Mouse (Mus musculus) forebrain, postnatal 0 days (tissue): ENCODE data around the gene Sbf2. TPM values are rescaled to one million over a fixed set of nuclear protein-coding genes. Genes with fewer than 3 reads are reported as not detected.

Experiments used
- ATAC-seq: fragments of 200-750 bp; cut with Nextera tagmentation; 2 replicates; pipeline ENCODE4 v1.8.0; 2017; ENCODE audit warnings: mild to moderate bottlenecking, moderate library complexity
- DNase-seq: peaks from one replicate; pipeline ENCODE4 v3.0.0-alpha.2; 2015
- H3K27ac ChIP-seq: fragments of 300-500 bp; sonication (generic); 2 replicates; pipeline ENCODE4 v1.5.1; 2014; ENCODE audit warnings: low read depth, mild to moderate bottlenecking, antibody characterized with exemption, low read length, moderate library complexity, mixed read lengths
- H3K27me3 ChIP-seq: fragments of 300-500 bp; sonication (generic); 2 replicates; pipeline ENCODE4 v1.6.1; 2014; ENCODE audit warnings: mild to moderate bottlenecking, low read length, mixed read lengths; ENCODE audit not compliant: insufficient read depth
- H3K36me3 ChIP-seq: fragments of 300-500 bp; sonication (generic); 2 replicates; pipeline ENCODE4 v1.6.1; 2014; ENCODE audit warnings: mild to moderate bottlenecking, moderate library complexity; ENCODE audit not compliant: insufficient read depth
- H3K4me1 ChIP-seq: fragments of 300-500 bp; sonication (generic); 2 replicates; pipeline ENCODE4 v1.6.1; 2014; ENCODE audit warnings: antibody characterized with exemption; ENCODE audit not compliant: insufficient read depth
- H3K4me2 ChIP-seq: fragments of 300-500 bp; sonication (generic); 2 replicates; pipeline ENCODE4 v1.6.1; 2014; ENCODE audit warnings: low read depth, mild to moderate bottlenecking, moderate library complexity
- H3K4me3 ChIP-seq: fragments of 300-500 bp; sonication (generic); 2 replicates; pipeline ENCODE4 v1.5.1; 2014; ENCODE audit warnings: low read depth, low read length, mixed read lengths
- H3K9ac ChIP-seq: fragments of 300-500 bp; sonication (generic); 2 replicates; pipeline ENCODE4 v1.6.1; 2014; ENCODE audit warnings: mild to moderate bottlenecking
- H3K9me3 ChIP-seq: fragments of 300-500 bp; sonication (generic); 2 replicates; pipeline ENCODE4 v1.6.1; 2016; ENCODE audit warnings: low read length
- CTCF ChIP-seq: sonication (generic); IDR thresholded peaks from 2 replicates; pipeline ENCODE4 v1.5.1; 2016; ENCODE audit warnings: antibody characterized with exemption, control low read depth, low read depth
- WGBS: fragments of 180-500 bp; shearing (Covaris S2); extraction: QIAGEN DNeasy Blood & Tissue Kit; methylation state at CpG from one replicate; pipeline ENCODE4 v1.1.7; 2014; 5-methylcytosine and 5-hydroxymethylcytosine counted together
- polyA plus RNA-seq: library from polyadenylated mRNA; unstranded; fragments of >200 nt; fragmentation: Nextera tagmentation; extraction: Ambion mirVana; gene quantifications from 2 replicates; pipeline ENCODE4 v1.2.1, GENCODE M21; 2015
- total RNA-seq: library from RNA; depleted of rRNA; stranded (reverse); fragments of >200 nt; gene quantifications from 2 replicates; pipeline ENCODE4 v1.2.3, GENCODE M21; 2014

Gene Sbf2
- total and polyA plus RNA-seq, 2 experiments from 2014 or later: 43.3 to 88.3 TPM

- WGBS: 80% methylated on average over 14 of the region's 14 CpGs
- no peak overlapping the region for H3K4me2 ChIP-seq
- no peak overlapping the region for H3K9ac ChIP-seq
- no peak overlapping the region for H3K27ac ChIP-seq
- no peak overlapping the region for H3K4me3 ChIP-seq
- DNase-seq (peak; percentile 42), ATAC-seq (peak; percentile 25; the same call in 1 of the 2 replicates)
- H3K9me3 ChIP-seq: no peaks in the 10 kb centered on the region
- no peaks in the 10 kb centered on the region for H3K36me3 ChIP-seq
- H3K4me1 ChIP-seq: no peaks in the 10 kb centered on the region
- TF ChIP-seq CTCF: no peak
- H3K27me3 ChIP-seq: no peaks in the 10 kb centered on the region
Measured at GRCm38 (mm10) chr7:110269777-110270176, 344.9 kb downstream of the Sbf2 start.

GRCm38 (mm10) chr7:110268511-110268910 lies 346.2 kb downstream of the Sbf2 start:
- Histone ChIP-seq H3K4me3 (no peak overlapping the region), H3K36me3 (no peaks in the 10 kb centered on the region), H3K27me3 (no peaks in the 10 kb centered on the region), H3K4me1 (no peaks in the 10 kb centered on the region), H3K27ac (no peak overlapping the region), H3K9me3 (no peaks in the 10 kb centered on the region), H3K9ac (no peak overlapping the region), H3K4me2 (no peak overlapping the region)
- 36% methylated on average over 4 of the region's 4 CpGs for WGBS
- no peak for TF ChIP-seq CTCF
- no peak for DNase-seq
- ATAC-seq: no peak

- DNase-seq (no peak), ATAC-seq (no peak)
- H3K27me3 ChIP-seq: no peaks in the 10 kb centered on the region
- H3K27ac ChIP-seq: no peak overlapping the region
- TF ChIP-seq CTCF: no peak
- no peaks in the 10 kb centered on the region for H3K4me1 ChIP-seq
- H3K9ac ChIP-seq: no peak overlapping the region
- no peak overlapping the region for H3K4me3 ChIP-seq
- H3K9me3 ChIP-seq: no peaks in the 10 kb centered on the region
- H3K36me3 ChIP-seq: no peaks in the 10 kb centered on the region
- H3K4me2 ChIP-seq: no peak overlapping the region
- 93% methylated on average over 9 of the region's 9 CpGs for WGBS
Measured at GRCm38 (mm10) chr7:110267994-110268393, 346.7 kb downstream of the Sbf2 start.

- H3K9me3 ChIP-seq: no peaks in the 10 kb centered on the region
Measured at GRCm38 (mm10) chr7:110267014-110267413, 347.7 kb downstream of the Sbf2 start.

GRCm38 (mm10) chr7:110265796-110266195 lies 348.9 kb downstream of the Sbf2 start:
- Histone ChIP-seq H3K36me3 (no peaks in the 10 kb centered on the region), H3K27ac (no peak overlapping the region), H3K9me3 (no peaks in the 10 kb centered on the region), H3K9ac (no peak overlapping the region), H3K4me2 (no peak overlapping the region), H3K27me3 (no peaks in the 10 kb centered on the region), H3K4me3 (no peak overlapping the region), H3K4me1 (no peaks in the 10 kb centered on the region)
- TF ChIP-seq CTCF: peak; percentile 73
- WGBS: 36% methylated on average over 7 of the region's 7 CpGs
- ATAC-seq: no peak
- DNase-seq: peak; percentile 39

More at GRCm38 (mm10) chr7:110267014-110267413, 347.7 kb downstream of the Sbf2 start:
- ATAC-seq: no peak
- Histone ChIP-seq H3K4me1 (no peaks in the 10 kb centered on the region), H3K9ac (no peak overlapping the region), H3K27me3 (no peaks in the 10 kb centered on the region), H3K27ac (no peak overlapping the region), H3K4me3 (no peak overlapping the region), H3K4me2 (no peak overlapping the region), H3K36me3 (no peaks in the 10 kb centered on the region)
- DNase-seq: no peak
- no peak for TF ChIP-seq CTCF

- WGBS: 76% methylated on average over 1 of the region's 1 CpGs
- DNase-seq (no peak), ATAC-seq (no peak)
- Histone ChIP-seq H3K27me3 (no peaks in the 10 kb centered on the region), H3K4me3 (no peak overlapping the region), H3K36me3 (no peaks in the 10 kb centered on the region), H3K9ac (no peak overlapping the region), H3K9me3 (no peaks in the 10 kb centered on the region), H3K4me1 (no peaks in the 10 kb centered on the region; the same call in 1 of the 2 replicates), H3K27ac (no peak overlapping the region), H3K4me2 (no peak overlapping the region)
- no peak for TF ChIP-seq CTCF
Measured at GRCm38 (mm10) chr7:110263474-110263873, 351.2 kb downstream of the Sbf2 start.

GRCm38 (mm10) chr7:110262661-110263060 lies 352.1 kb downstream of the Sbf2 start:
- H3K4me2 ChIP-seq: no peak overlapping the region
- H3K4me1 ChIP-seq: no peaks in the 10 kb centered on the region; the same call in 1 of the 2 replicates
- no peak overlapping the region for H3K4me3 ChIP-seq
- no peaks in the 10 kb centered on the region for H3K36me3 ChIP-seq
- TF ChIP-seq CTCF: no peak
- no peak for ATAC-seq
- H3K27me3 ChIP-seq: no peaks in the 10 kb centered on the region
- H3K9me3 ChIP-seq: no peaks in the 10 kb centered on the region
- no peak for DNase-seq
- no peak overlapping the region for H3K9ac ChIP-seq
- no peak overlapping the region for H3K27ac ChIP-seq
- WGBS: 76% methylated on average over 1 of the region's 1 CpGs

GRCm38 (mm10) chr7:110261807-110262206 lies 352.9 kb downstream of the Sbf2 start:
- Histone ChIP-seq H3K4me3 (no peak overlapping the region), H3K4me1 (no peaks in the 10 kb centered on the region; the same call in 1 of the 2 replicates), H3K4me2 (no peak overlapping the region), H3K9me3 (no peaks in the 10 kb centered on the region), H3K27me3 (no peaks in the 10 kb centered on the region), H3K9ac (no peak overlapping the region), H3K36me3 (no peaks in the 10 kb centered on the region), H3K27ac (no peak overlapping the region)
- no peak for DNase-seq
- no peak for TF ChIP-seq CTCF
- ATAC-seq: no peak
- WGBS: 83% methylated on average over 4 of the region's 4 CpGs
